Mouse (Mus musculus) liver, postnatal 0 days (tissue): Measurements from ENCODE around the gene Lrch1. TPM values are rescaled to one million over a fixed set of nuclear protein-coding genes. Genes with fewer than 3 reads are reported as not detected.

ENCODE experiments used
- ATAC-seq: fragments of 200-750 bp; cut with Nextera tagmentation; 2 replicates; pipeline ENCODE4 v1.8.0; 2017; ENCODE audit warnings: mild to moderate bottlenecking, moderate library complexity
- DNase-seq: peaks from one replicate; pipeline ENCODE4 v3.0.0-alpha.2; 2016
- H3K27ac ChIP-seq: fragments of 300-500 bp; sonication (generic); 2 replicates; pipeline ENCODE4 v1.5.1; 2014; ENCODE audit warnings: antibody characterized with exemption, moderate library complexity, mild to moderate bottlenecking, low read depth
- H3K27me3 ChIP-seq: fragments of 300-500 bp; sonication (generic); 2 replicates; pipeline ENCODE4 v1.6.1; 2014; ENCODE audit warnings: low read length, control low read depth, mixed read lengths; ENCODE audit not compliant: insufficient read depth
- H3K36me3 ChIP-seq: fragments of 300-500 bp; sonication (generic); replicated peaks from 2 replicates; pipeline ENCODE4 v1.6.1; 2014; ENCODE audit warnings: mild to moderate bottlenecking, control low read depth, low read length, moderate library complexity, mixed read lengths; ENCODE audit not compliant: insufficient read depth
- H3K4me1 ChIP-seq: fragments of 300-500 bp; sonication (generic); 2 replicates; pipeline ENCODE4 v1.6.1; 2014; ENCODE audit warnings: antibody characterized with exemption, mild to moderate bottlenecking, control low read depth; ENCODE audit not compliant: insufficient read depth
- H3K4me2 ChIP-seq: fragments of 300-500 bp; sonication (generic); 2 replicates; pipeline ENCODE4 v1.6.1; 2014; ENCODE audit warnings: low read depth, mild to moderate bottlenecking, low read length, moderate library complexity, mixed read lengths
- H3K4me3 ChIP-seq: fragments of 300-500 bp; sonication (generic); 2 replicates; pipeline ENCODE4 v1.5.1; 2014; ENCODE audit warnings: low read depth, low read length
- H3K9ac ChIP-seq: fragments of 300-500 bp; sonication (generic); replicated peaks from 2 replicates; pipeline ENCODE4 v1.6.1; 2014; ENCODE audit warnings: mild to moderate bottlenecking, moderate library complexity
- H3K9me3 ChIP-seq: fragments of 300-500 bp; sonication (generic); 2 replicates; pipeline ENCODE4 v1.6.1; 2016; ENCODE audit warnings: mild to moderate bottlenecking, control low read depth, low read length, mixed read lengths
- CTCF ChIP-seq: sonication (generic); IDR thresholded peaks from 2 replicates; pipeline ENCODE4 v1.5.1; 2016; ENCODE audit warnings: antibody characterized with exemption, low read depth
- EP300 ChIP-seq: IDR thresholded peaks from 2 replicates; pipeline ENCODE4 v1.6.1; 2016; ENCODE audit warnings: antibody characterized with exemption, low read depth, mild to moderate bottlenecking
- WGBS: fragments of 180-500 bp; shearing (Covaris S2); extraction: QIAGEN DNeasy Blood & Tissue Kit; methylation state at CpG from one replicate; pipeline ENCODE4 v1.1.7; 2014; ENCODE audit not compliant: insufficient replicate concordance; 5-methylcytosine and 5-hydroxymethylcytosine counted together
- polyA plus RNA-seq: library from polyadenylated mRNA; unstranded; fragments of >200 nt; fragmentation: Nextera tagmentation; extraction: Ambion mirVana; gene quantifications from 2 replicates; pipeline ENCODE4 v1.2.1, GENCODE M21; 2015

The Lrch1 gene
- polyA plus RNA-seq, 1 experiment from 2014 or later = 3.6 TPM

DNA sequence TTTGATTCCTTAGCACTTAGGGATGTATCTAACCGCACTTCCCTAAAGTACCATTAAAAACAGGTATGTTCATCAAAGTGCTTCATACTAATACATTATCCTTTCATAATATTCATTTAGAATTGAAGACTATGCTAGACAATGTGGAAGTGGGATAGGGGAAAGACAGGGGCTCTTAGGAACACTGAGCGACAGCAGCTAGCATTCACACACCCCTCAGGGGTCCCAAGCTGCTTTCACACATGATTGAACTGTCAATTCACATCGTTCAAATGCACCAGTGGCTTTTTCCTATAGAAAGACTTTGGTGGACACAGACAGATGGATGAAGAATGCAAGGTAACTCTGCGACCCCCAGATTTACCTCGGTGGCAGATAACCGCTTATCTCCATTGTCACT, 131.0 kb downstream of the Lrch1 start:
- no peak overlapping the region for H3K27ac ChIP-seq
- TF ChIP-seq CTCF = no peak
- no peak for TF ChIP-seq EP300
- DNase-seq = no peak
- H3K4me1 ChIP-seq = no peaks in the 10 kb centered on the region
- no peaks in the 10 kb centered on the region for H3K27me3 ChIP-seq
- no peak overlapping the region for H3K9ac ChIP-seq
- H3K4me2 ChIP-seq = no peak overlapping the region
- peaks cover 35% of the 10 kb centered on the region for H3K36me3 ChIP-seq
- H3K4me3 ChIP-seq = no peak overlapping the region
- 82% methylated on average over 6 of the region's 6 CpGs for WGBS
- no peak for ATAC-seq
- no peaks in the 10 kb centered on the region for H3K9me3 ChIP-seq

GRCm38 (mm10) chr14:74814848-74815789, 132.6 kb downstream of the Lrch1 start:
- H3K27me3 ChIP-seq = no peaks in the 10 kb centered on the region
- H3K4me2 ChIP-seq = no peak overlapping the region
- H3K9me3 ChIP-seq = no peaks in the 10 kb centered on the region
- no peak for DNase-seq
- WGBS = 91% methylated on average over 17 of the region's 17 CpGs
- H3K27ac ChIP-seq = no peak overlapping the region
- peaks cover 50% of the 10 kb centered on the region for H3K36me3 ChIP-seq
- no peak overlapping the region for H3K9ac ChIP-seq
- no peak overlapping the region for H3K4me3 ChIP-seq
- no peaks in the 10 kb centered on the region for H3K4me1 ChIP-seq
- ATAC-seq = no peak
- TF ChIP-seq CTCF = no peak

- DNase-seq = no peak
Observed at GRCm38 (mm10) chr14:74811617-74812016, 136.1 kb downstream of the Lrch1 start.

DNA sequence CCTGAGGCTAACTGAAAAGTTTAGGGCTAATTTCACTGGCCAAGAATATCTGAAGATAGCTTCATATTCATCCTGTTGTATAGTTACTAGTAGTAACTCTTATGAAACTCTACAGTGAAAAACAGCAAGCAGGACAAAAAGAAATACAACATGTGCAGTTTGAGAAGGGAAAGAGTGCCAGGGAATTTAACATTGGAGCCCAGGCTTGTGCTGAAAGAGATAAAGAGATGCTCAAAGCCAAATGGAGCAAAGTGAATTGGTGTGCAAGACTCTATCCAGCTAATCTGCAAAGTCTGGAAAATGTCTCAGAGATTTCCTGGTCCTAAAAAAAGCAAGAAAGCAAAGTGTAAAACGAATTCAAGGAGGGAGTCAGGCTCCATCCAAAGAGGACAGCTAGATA, 145.7 kb downstream of the Lrch1 start:
- 56% methylated on average over 1 of the region's 1 CpGs for WGBS
- no peaks in the 10 kb centered on the region for H3K4me1 ChIP-seq
- H3K4me2 ChIP-seq = no peak overlapping the region
- no peaks in the 10 kb centered on the region for H3K27me3 ChIP-seq
- no peak overlapping the region for H3K27ac ChIP-seq
- ATAC-seq (no peak), DNase-seq (no peak)
- H3K9ac ChIP-seq = no peak overlapping the region
- peaks cover 52% of the 10 kb centered on the region for H3K36me3 ChIP-seq
- no peak for TF ChIP-seq EP300
- no peak for TF ChIP-seq CTCF
- H3K9me3 ChIP-seq = peaks cover 8% of the 10 kb centered on the region
- H3K4me3 ChIP-seq = no peak overlapping the region

More at GRCm38 (mm10) chr14:74811617-74812016, 136.1 kb downstream of the Lrch1 start:
- no peak for ATAC-seq
- TF ChIP-seq EP300 = no peak
- TF ChIP-seq CTCF = no peak
- H3K9ac ChIP-seq = no peak overlapping the region
- H3K4me1 ChIP-seq = no peaks in the 10 kb centered on the region
- no peaks in the 10 kb centered on the region for H3K27me3 ChIP-seq
- H3K4me3 ChIP-seq = no peak overlapping the region
- H3K36me3 ChIP-seq = peaks cover 54% of the 10 kb centered on the region
- no peak overlapping the region for H3K27ac ChIP-seq
- no peak overlapping the region for H3K4me2 ChIP-seq
- 86% methylated on average over 11 of the region's 11 CpGs for WGBS
- H3K9me3 ChIP-seq = no peaks in the 10 kb centered on the region

DNA sequence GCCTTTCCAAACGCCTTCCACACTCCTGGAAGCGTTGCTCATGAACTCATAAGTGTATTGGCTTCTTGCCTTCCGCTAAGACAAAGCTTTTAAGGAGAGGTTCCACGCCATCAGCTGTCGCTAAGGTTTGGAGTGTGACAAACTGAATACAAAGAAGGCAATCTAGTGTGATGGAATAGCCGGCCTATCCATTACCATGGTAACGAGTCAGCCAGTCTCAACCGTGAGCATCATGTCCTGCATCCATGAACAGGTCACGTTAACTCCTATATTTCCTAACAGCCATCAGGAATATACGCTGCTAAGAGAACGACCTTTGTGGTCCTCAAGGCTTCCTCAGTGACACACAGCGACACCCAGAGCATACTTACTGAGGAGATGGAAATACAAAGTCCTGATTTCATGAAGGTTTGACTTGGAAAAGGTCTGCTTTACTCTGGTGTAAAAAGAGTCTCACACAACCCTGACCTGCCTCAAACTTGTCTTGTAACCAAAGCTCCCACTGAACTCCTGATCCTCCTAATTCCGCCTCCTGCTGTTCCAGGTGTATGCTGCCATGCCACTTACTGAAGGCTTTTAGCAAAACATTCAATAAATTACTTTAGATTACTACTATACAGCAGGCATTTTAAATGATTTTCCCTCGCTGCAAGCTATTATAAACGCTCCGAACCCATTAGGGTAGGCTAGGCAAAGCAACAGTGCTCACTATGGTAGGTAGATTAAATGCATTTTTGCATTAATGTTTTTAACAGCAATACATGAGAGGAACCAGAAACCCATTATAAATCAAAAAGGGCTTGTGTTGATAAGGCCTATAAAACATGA, 149.4 kb downstream of the Lrch1 start:
- Histone ChIP-seq H3K36me3 (peaks cover 32% of the 10 kb centered on the region), H3K9ac (no peak overlapping the region), H3K4me1 (peaks cover under 1% of the 10 kb centered on the region), H3K9me3 (peaks cover 8% of the 10 kb centered on the region), H3K27ac (no peak overlapping the region), H3K4me2 (no peak overlapping the region), H3K4me3 (no peak overlapping the region), H3K27me3 (no peaks in the 10 kb centered on the region)
- TF ChIP-seq EP300 (no peak), CTCF (no peak)
- no peak for DNase-seq
- ATAC-seq = no peak
- WGBS = 90% methylated on average over 16 of the region's 16 CpGs

DNA sequence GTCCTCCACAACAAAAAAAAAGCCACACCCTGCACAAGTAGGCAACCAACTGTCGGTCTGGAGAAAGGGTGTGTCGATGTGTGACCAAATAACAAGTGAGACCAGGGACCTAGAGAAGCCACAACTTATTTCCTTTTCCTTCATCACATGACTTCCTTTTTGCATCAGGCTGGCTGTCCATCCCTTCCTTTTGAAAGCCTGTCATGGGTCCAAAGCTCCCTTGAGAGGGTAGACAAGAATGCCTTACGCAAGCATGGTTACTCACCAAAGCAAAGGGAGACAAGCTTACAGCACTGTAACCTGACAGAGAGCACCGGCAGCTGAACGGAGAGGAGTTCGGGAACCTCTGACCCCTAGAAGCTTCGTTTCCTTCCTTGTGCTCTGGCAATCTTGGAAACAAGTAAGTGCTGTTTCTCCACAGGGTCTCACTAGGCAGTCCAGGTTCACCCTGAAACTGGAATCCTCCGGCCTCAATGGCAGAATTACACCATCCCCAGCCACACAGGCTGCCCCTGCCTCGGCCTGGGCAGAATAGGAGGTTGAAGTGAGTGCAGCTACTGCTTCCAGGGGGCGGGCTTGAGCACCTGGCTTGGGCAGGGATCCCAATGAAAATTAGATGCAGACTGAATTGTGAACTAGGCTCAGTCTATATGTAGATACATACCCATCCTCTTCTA, 150.2 kb downstream of the Lrch1 start:
- ATAC-seq = peak; percentile 31
- TF ChIP-seq CTCF (peak; percentile 10; the same call in 1 of the 2 replicates), EP300 (no peak)
- Histone ChIP-seq H3K36me3 (peaks cover 29% of the 10 kb centered on the region), H3K4me1 (peaks cover 6% of the 10 kb centered on the region), H3K4me3 (no peak overlapping the region), H3K9ac (no peak overlapping the region), H3K27ac (no peak overlapping the region), H3K27me3 (no peaks in the 10 kb centered on the region), H3K4me2 (no peak overlapping the region), H3K9me3 (peaks cover 8% of the 10 kb centered on the region)
- no peak for DNase-seq
- 69% methylated on average over 10 of the region's 10 CpGs for WGBS
